Mouse (Mus musculus): ENCODE data around the gene Spryd3.
A peak's percentile ranks its signal among the peaks of the same experiment; 100 is the strongest.

Gene Spryd3

GRCm38 (mm10) chr15:102112827-102113226 lies 23.2 kb downstream of the Spryd3 start:
- DNase-seq (ENCODE audit: low spot score): no peak

DNA sequence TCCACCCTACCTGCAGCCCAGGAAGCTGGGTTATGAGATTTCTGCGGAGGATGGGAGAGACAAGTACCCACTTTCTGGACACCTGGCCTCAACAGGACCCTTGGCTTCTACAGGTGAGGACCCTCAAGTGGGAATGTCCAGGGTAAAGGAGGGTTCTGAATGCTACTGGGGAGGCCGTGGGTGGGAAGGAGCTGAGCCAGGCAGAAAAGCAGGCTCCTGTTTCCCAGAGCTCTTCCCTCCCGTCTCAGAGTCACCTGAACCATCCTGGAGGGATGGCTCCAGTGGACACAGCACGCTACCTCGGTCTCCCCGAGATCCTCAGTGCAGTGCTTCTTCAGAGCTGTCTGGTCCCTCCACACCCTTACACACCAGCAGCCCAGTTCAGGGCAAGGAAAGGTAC lies 23.9 kb downstream of the Spryd3 start:
- no peak for DNase-seq (ENCODE audit: low spot score)

DNA sequence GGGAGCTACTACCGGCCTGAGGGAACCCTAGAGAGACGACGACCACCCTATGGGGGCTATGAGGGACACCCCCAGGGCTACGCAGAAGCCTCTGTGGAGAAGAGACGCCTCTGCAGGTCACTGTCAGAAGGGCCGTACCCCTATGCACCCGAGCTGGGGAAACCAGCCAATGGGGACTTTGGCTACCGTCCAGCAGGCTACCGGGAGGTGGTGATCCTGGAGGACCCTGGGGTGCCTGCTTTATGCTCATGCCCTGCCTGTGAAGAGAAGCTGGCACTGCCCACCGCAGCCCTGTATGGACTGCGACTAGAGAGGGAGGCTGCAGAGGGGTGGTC lies 24.6 kb downstream of the Spryd3 start:
- DNase-seq (ENCODE audit: low spot score): no peak

GRCm38 (mm10) chr15:102110701-102111494 lies 25.1 kb downstream of the Spryd3 start:
- DNase-seq (ENCODE audit: low spot score): no peak

DNA sequence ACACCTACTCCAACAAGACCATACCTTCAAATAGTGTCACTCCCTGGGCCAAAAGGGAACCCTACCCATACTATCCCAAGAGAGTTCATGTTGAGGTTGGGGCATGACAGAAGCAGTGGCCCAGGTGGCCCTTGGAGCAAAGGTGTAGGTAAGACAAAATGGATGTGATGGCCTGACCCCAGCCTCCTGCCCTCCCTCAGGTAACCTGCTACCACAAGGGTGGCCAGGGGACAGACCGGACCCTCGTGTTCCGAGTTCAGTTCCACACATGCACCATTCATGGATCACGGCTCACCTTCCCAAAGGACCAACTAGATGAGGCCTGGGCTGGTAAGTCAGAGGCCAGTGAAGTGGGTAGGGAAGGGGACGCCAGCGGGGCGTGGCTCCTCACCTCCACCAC lies 25.8 kb downstream of the Spryd3 start:
- no peak for DNase-seq (ENCODE audit: low spot score)

DNA sequence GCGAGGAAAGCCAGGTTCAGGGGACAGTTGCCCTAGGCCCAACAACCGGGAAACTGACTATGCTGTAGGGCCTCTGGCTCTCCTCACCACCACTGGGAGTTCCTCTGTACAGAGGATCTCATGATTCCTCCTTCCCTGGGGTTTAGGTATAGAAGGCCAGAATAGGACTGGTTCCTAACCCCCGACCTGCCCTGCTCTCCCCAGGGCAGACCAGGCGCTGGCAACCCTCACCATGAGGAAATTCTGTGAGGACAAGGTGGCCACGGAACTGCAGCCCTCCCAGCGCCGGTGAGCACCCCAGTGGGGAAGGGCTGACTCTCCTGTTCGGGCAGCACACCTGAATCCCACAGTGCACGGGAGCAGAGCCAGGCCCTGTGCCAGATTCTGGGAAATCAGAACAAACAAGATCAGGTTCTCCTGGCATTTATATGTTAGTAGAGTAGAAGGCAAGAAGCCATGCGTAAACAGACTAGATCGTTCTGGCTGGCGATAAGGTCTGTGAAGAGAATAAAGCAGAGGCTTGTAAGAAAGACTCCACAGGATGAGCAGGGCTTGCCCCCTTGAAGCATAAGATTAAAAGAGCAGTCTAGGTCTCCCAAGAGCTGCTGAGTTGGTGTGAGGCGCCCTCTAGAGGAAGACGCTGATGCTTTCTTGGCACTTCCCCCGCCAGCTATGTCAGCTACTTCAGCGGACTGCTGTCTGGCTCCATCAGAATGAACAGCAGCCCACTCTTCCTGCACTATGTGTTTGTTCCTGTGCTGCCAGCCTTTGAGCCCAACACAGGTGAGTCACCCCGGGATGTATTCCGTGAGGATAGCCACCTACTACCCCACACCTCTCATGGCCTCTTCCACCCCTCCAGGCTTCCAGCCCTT lies 27.1 kb downstream of the Spryd3 start:
- DNase-seq (ENCODE audit: low spot score): no peak

GRCm38 (mm10) chr15:102107689-102108573 lies 28.1 kb downstream of the Spryd3 start:
- no peak for DNase-seq (ENCODE audit: low spot score)

GRCm38 (mm10) chr15:102106754-102107456 lies 29.1 kb downstream of the Spryd3 start:
- DNase-seq (ENCODE audit: low spot score): no peak

GRCm38 (mm10) chr15:102105764-102106730 lies 30.0 kb downstream of the Spryd3 start:
- no peak for DNase-seq (ENCODE audit: low spot score)

GRCm38 (mm10) chr15:102105360-102105759 lies 30.7 kb downstream of the Spryd3 start:
- DNase-seq (ENCODE audit: low spot score): no peak

GRCm38 (mm10) chr15:102103947-102104555 lies 32.0 kb downstream of the Spryd3 start:
- DNase-seq (ENCODE audit: low spot score): no peak

DNA sequence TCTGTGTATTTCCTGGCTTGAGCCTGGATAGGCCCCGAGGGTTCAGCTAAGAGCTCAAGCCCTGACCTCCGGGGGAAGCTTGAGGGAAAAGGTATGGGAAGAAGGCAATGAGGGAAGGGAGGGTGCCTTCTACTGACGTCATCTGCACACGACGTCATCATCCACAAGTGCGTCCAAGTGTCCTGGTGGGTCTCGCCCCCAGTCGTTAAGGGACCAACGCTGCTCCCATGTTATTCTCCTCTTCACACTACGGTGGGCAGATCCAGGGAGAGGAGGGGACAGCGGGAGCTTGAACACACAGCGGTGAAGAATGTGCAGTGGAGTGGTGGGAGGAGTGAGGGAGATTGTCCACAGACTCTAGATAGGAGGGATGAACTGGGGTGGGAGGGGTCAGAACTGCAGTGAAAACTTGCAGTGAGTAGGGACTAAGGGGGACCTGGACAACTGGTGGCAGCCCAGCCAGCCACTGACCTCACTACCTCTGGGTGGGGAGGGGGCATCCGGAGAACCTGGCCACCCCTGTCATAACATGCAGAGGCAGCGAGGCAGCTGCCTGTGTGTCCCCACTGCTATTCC lies 32.6 kb downstream of the Spryd3 start:
- DNase-seq (ENCODE audit: low spot score): no peak

DNA sequence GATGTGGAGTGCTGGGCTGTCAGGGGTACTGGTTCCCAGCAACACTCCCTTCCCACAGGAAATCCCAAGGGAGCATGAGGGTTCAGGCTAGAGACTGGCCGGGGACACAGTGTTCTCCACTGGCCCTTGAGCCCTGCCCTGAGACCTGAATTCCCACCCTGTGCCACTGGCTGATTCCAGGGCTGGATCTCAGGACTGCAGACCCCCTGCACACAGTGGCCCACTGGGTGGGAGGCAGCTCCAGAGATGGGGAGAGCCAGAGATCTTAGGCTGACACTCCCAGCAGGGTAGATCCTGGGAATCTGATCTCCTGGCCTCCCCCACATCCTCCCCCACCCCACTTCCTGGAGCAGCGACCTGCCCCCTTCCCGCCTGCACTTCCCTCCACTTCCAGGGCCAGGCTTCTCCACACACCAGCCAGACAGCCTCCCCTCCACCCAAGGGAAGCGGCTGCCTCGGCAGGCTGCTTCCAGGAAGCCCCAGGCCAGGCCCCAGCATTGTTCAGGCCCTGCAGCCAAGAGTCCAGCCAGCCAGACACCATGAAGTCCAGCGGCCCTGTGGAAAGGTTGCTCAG lies 33.4 kb downstream of the Spryd3 start:
- DNase-seq (ENCODE audit: low spot score): no peak

GRCm38 (mm10) chr15:102101672-102102541 lies 34.1 kb downstream of the Spryd3 start:
- DNase-seq (ENCODE audit: low spot score): no peak

GRCm38 (mm10) chr15:102100996-102101671 lies 34.9 kb downstream of the Spryd3 start:
- no peak for DNase-seq (ENCODE audit: low spot score)

- peak; percentile 79 for DNase-seq (ENCODE audit: low spot score)
Observed at GRCm38 (mm10) chr15:102100161-102100981, 35.7 kb downstream of the Spryd3 start, which contains the start of gene Tns2. Gene Tns2 (plus strand): TSS chr15:102100413.

DNA sequence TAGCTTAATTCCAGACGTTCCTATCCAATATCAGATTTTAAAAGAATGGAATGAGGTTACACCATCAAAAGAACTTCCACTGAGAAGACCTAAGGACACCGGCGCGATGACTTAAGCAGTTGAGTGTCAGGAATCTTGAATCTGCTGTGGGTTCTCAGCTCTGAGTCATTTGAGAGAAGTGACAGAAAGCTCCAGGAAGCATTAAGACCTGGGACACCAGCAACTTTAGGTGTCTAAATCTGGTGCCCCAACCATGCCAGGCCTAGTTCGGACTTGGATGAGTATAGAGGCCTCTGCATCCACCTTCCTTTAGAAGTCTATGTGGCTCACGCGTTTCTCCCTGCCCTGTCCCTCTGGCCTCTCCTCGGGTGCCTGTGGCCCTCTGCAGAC lies 36.3 kb downstream of the Spryd3 start:
- DNase-seq (ENCODE audit: low spot score): no peak
